Mouse (Mus musculus): ENCODE data around the gene Pla2g5.

Gene Pla2g5

GRCm38 (mm10) chr4:138794344-138794743 lies 68.9 kb downstream of the Pla2g5 start:
- DNase-seq: no peak

- DNase-seq: peak; percentile 45
Observed at GRCm38 (mm10) chr4:138793276-138793675, 70.0 kb downstream of the Pla2g5 start.

DNA sequence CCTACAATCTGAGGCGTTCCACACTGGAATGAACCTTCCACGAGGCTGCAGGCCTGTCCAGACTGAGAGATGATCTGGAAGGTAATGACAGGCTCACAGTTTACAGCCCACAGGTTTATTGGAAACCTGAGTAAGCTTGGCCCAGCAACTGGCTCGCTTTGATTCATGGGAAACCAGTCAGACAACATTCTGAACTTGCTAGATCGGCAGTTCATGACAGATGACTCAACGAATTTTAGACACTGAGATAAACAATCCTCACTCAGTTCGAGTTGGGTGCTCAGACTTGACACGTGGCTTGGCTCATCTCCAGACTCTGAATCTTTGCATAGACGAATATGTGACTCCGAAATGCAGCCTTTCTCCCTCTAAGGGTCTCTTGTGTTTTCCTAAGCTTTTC lies 70.7 kb downstream of the Pla2g5 start:
- DNase-seq: no peak

GRCm38 (mm10) chr4:138791452-138791851 lies 71.8 kb downstream of the Pla2g5 start:
- DNase-seq: no peak

DNA sequence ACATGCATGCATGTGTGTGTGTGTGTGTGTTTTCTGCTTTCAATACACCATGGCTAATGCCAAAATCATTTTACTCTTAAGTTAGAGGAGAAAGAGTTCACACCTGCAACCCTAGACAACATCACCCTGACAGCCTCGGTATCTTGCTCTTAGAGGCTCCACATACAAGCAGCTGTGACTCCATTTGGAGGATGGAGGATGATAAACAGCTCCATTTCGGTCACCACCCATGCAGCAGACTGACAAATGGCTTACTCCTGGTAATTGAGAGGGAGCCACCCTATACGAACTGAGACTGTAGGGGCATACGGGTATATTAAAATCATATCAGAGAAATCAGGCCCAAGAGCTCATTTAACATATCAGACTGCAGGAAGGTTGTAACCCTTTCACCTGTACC lies 74.9 kb downstream of the Pla2g5 start:
- DNase-seq: no peak

- no peak for DNase-seq
Observed at GRCm38 (mm10) chr4:138786141-138786540, 77.1 kb downstream of the Pla2g5 start.

DNA sequence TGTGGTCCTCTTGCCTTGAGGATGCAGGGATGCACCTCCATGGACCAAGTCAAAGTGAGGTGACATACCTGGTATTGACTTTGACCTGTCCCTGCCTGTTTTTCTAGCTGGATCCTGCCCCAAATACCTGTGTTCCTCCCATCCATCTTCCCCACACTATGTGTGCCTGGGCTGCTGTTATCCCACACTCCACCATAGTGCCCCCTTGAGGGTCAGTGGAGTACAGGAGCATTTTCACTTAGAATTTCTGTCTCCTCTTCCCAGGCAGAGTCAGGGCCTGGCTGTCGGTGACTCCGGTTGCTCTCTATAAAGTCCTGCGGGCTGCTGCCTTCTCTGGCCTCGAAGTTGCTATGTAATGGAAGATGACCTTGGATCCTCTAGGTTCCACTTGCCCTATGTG lies 77.6 kb downstream of the Pla2g5 start:
- no peak for DNase-seq

GRCm38 (mm10) chr4:138782098-138782497 lies 81.2 kb downstream of the Pla2g5 start:
- no peak for DNase-seq

DNA sequence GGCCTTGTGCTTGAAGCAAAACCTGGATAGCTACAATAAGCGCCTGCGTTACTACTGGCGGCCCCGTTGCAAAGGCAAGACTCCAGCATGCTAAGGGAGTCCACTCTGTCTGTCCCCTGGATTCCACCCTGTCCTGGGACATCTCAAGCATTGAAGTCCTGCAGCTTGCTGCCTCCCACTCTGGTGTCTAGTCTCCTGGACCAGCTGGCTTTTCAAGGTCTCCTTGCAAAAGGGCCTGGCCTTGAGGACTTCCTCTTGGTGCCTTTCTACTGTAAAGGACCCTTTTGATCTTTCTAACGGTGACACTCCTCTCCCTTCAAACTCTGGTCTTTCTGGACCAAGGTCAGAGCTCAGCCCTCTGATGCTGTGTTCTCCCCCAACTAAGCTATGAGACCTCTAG lies 83.0 kb downstream of the Pla2g5 start:
- DNase-seq: no peak

DNA sequence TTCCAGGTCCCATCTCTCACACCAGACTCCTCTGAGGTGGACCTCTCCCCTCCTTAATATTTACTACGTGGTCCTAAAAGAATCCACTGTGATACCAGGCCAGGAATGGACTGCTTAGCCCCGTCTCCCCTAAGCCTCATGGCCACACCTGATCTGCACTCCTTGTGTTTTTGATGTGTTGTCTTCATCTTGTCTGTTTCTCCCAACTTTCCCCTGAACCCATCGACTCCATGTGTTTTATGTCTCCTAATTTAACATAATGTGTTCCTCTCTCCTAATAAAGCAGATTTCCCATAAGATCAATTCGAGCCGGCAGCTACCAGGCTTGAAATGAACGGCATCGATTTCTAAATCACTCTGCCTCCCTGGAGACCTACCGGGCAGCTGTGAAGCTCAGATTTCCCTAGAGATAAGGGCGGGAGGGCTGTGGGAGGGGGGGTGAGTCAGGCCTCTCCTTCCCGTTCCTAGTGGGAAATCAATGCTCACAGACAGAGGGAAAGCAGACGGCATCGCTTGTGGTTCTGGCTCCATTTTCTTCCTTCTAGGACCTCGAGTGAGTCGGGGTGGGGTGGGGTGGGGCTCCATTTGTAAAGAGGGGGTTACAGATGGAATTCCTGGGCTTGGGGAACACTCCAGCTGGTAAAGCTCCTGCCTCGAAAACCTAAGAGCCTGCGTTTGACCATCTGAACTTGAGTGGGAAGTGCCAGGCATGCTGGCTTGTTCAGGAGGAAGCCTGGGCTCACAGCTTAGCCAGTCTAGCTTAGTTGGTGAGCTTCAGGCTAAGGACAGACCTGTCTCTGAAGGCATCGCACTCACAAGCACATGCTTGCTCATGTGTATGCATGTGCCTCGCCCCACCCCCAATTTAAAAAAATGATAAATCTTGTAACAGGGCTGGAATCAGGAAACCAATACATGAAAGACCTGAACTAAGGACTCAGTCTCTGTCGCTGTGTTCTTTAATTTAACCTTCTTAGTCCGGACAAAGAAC lies 85.6 kb downstream of the Pla2g5 start:
- DNase-seq: peak; percentile 47

GRCm38 (mm10) chr4:138775435-138775834 lies 87.8 kb downstream of the Pla2g5 start, which contains the start of gene Pla2g2d:
Gene Pla2g2d (plus strand): TSS chr4:138775735.
- no peak for DNase-seq

DNA sequence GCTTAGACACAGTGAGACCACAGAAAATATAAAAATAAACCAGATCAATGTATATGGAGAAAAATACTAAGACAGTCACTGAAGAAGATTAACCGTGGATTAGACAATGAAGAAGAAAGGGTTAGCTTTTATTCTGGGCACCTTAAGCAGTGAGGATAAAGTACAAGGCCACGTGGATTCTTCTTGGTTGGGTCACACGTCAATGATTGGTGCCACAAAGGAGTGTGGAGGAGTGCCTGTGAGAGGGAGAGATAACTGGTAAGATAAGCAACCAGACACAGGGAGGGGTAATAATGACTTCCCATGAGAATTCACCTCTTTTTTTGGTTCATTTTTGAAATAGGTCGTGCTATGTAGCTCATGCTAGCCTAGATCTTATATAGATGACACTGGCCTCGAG lies 90.9 kb downstream of the Pla2g5 start:
- no peak for DNase-seq

GRCm38 (mm10) chr4:138771970-138772369 lies 91.3 kb downstream of the Pla2g5 start:
- DNase-seq: no peak

- DNase-seq: no peak
Observed at GRCm38 (mm10) chr4:138762266-138762665, 101.0 kb downstream of the Pla2g5 start.

DNA sequence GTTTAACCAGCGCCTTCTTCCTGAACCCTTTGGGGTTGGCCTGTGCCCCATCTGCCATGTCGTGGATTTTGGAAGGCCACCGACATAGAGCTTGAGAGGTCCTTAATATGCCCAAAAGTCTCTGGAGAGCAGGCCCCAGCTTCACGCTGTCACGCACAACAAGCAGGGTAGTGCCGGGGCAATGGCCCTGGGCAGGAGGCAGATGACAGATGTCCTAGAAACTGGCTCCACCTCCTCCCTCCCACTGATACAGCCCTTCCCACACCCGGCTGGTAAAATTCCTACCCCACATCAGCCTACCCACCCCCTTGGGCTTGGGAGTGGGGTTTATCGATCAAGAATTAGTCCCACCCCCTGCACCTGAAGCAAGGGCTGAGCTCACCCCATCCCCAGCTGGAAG lies 105.9 kb downstream of the Pla2g5 start, which contains the start of gene Pla2g2f:
Pla2g2f (minus strand) TSS at position 211 of the 400 bp plus-strand sequence.
- no peak for DNase-seq

- DNase-seq: no peak
Observed at GRCm38 (mm10) chr4:138755983-138756382, 107.3 kb downstream of the Pla2g5 start.

DNA sequence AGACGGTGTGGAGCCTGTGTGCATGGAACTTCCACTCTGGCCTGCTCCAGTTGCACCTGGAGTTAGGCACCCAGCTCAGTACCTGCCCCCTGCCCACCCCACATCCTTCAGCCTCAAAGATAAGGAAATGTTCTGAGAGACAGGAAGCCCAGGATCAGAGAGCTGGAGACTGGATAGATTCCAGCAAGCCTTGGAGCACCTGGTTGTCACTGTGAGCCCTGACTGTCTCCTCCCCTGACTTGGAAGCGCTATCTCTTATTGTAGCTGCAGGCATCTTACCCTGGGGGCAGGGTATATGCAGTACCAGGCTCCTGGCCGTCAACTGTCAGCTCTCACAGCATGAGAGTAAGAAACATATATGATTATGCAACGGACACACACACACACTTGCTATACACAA lies 107.8 kb downstream of the Pla2g5 start:
- DNase-seq: no peak

- no peak for DNase-seq
Observed at GRCm38 (mm10) chr4:138754432-138754831, 108.8 kb downstream of the Pla2g5 start.

DNA sequence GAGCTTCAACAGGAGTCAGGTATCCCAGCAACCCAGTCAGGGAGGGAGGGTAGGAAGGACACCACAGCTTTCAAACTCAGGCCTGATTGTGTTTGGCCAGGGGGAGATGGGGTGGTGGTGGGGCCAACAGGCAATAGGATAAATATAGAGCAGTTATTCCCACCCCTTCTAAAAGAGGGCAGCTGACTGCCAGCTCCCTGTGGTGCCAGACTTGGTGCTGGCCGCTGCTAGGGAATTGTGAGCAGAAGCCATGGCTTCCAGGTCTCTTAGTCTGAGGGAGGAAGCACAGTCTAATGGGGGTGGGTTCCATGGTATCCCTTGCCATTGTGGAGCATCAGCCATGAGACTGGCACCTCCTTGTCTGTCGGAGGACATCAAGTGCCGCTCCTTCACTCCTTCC lies 109.7 kb downstream of the Pla2g5 start:
- DNase-seq: no peak

GRCm38 (mm10) chr4:138752603-138753002 lies 110.7 kb downstream of the Pla2g5 start:
- no peak for DNase-seq

Data from embryo, embryonic 11 days (tissue).